Mouse (Mus musculus) E14TG2a.4 (cell line): ENCODE measurements at regions not wholly inside any gene's neighbourhood (a gene's known extent, or its start where the extent isn't known, plus 50 kb on each side); places are given as distances from the start of the nearest gene placed in this dataset.

Experiments
- CTCF ChIP-seq: conservative IDR thresholded peaks from 2 replicates; pipeline ENCODE4 v1.5.1; 2014; ENCODE audit warnings: low read length
- POU5F1 ChIP-seq: IDR thresholded peaks from 2 replicates; pipeline ENCODE4 v1.6.1; 2014; ENCODE audit warnings: low read length, borderline replicate concordance

DNA sequence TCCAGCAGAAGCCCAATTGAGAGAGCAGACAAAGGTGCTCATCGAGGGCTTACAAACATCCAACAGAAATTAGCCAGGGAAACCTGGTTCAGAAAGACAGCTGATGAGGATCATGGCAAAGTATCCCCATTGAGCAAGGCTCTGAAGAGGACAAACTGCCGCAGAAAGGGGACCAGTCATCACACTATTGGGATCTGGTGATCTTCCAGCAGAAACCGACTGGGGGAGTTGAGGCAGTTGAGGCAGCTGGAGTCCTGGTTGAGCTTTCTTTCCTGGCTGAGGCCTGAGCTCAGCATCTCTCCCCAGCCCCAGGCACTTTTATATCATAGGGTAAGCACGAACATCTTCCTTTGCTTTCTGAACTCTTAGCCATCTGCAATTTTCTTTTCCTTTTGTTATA is 282.7 kb downstream of the Insig2 start:
- no peak for TF ChIP-seq CTCF
- TF ChIP-seq POU5F1: no peak
